20 mouse cellular contexts compared by ENCODE assay signal in genomic region chr1:37744650-37745259, GRCm38 (mm10). TPM values are rescaled to one million over a fixed set of nuclear protein-coding genes. Genes with fewer than 3 reads are reported as not detected.
DNase-seq lines count a peak whose midpoint lies in the region; ATAC-seq and TF ChIP-seq lines count a peak whose summit lies in the region.
"Had no signal": no experiment of that assay in that cellular context is flagged by ENCODE, and none has a peak within 500 bp of the region (broad histone marks: within the 10 kb centered on the region; RNA-seq: fewer than 3 reads in every experiment).

No protein-coding gene starts in this region.

- H3K27ac ChIP-seq in heart, adult 2 months: no peak overlapping the region
- H3K27ac ChIP-seq: embryonic facial prominence, embryonic 13.5 days; forebrain, embryonic 10.5 days; gastrocnemius, adult 2 months; liver, embryonic 15.5 days; midbrain, embryonic 13.5 days had no signal

- H3K79me2 ChIP-seq in heart, adult 2 months (replicated peaks; ENCODE audit: control insufficient read depth, insufficient read depth, low read length): no peaks in the 10 kb centered on the region

- intact Hi-C loops in heart, adult 2 months (cut with DNase I): no loop called here

- H3K9ac ChIP-seq in heart, adult 2 months (ENCODE audit: low read depth, low read length): no peak overlapping the region
- H3K9ac ChIP-seq: embryonic facial prominence, embryonic 13.5 days; liver, embryonic 15.5 days; midbrain, embryonic 13.5 days had no signal

- TF ChIP-seq POLR2A in heart, adult 2 months (IDR thresholded peaks at IDR 0.05; ENCODE audit: insufficient read depth, low read depth, low read length): no peak

- no peaks in the 10 kb centered on the region for H3K36me3 ChIP-seq in heart, adult 2 months (ENCODE audit: control insufficient read depth, insufficient read depth, low read length)
- H3K36me3 ChIP-seq: embryonic facial prominence, embryonic 13.5 days; forebrain, embryonic 10.5 days; liver, embryonic 15.5 days; midbrain, embryonic 13.5 days had no signal

- no peak for DNase-seq in frontal cortex, postnatal 25 days (ENCODE audit: low spot score in 2 of 2)
- DNase-seq in right cerebral cortex, adult 18-20 months: peak; percentile 49
- no peak for DNase-seq in right cerebral cortex, postnatal 36 days (ENCODE audit: low spot score in 2 of 2)
- peak; percentile 9 for DNase-seq in c-Kit-positive CD71-positive TER-119-positive erythroid progenitor cells, embryonic 14.5 days (ENCODE audit: low spot score)
- no peak for DNase-seq in kidney, postnatal 14 days
- DNase-seq in heart, adult 2 months: no peak
- DNase-seq: adrenal gland, postnatal 10 days; gastrocnemius, adult 2 months; heart, postnatal 36 days; kidney, adult 8-10 months; lung, postnatal 4 days; right cerebral cortex, postnatal 14 days; thymus, adult 2 months had no signal

- ATAC-seq in frontal cortex, adult (ENCODE audit: low TSS enrichment): peak; percentile 55
- ATAC-seq in megakaryocyte-erythroid progenitor cell, adult 5-6 weeks (replicated peaks; ENCODE audit: low FRiP score, low TSS enrichment, poor library complexity, severe bottlenecking): peak; percentile 87
- ATAC-seq: hindbrain, embryonic 16.5 days; midbrain, embryonic 13.5 days had no signal

- no peak for TF ChIP-seq EP300 in heart, adult 2 months (IDR thresholded peaks at IDR 0.05; ENCODE audit: insufficient read depth, low read depth, low read length)

- TF ChIP-seq CTCF in heart, adult 2 months (IDR thresholded peaks at IDR 0.05): no peak

- WGBS in heart, adult 2 months: 52% methylated on average over 9 of the region's 9 CpGs

- no peaks in the 10 kb centered on the region for H3K27me3 ChIP-seq in heart, adult 2 months (ENCODE audit: control insufficient read depth, insufficient read depth, low read length)
- H3K27me3 ChIP-seq: liver, embryonic 15.5 days; midbrain, embryonic 13.5 days had no signal

- H3K4me3 ChIP-seq in heart, adult 2 months: no peak overlapping the region
- H3K4me3 ChIP-seq: embryonic facial prominence, embryonic 13.5 days; forebrain, embryonic 10.5 days; gastrocnemius, adult 2 months; liver, embryonic 15.5 days; midbrain, embryonic 13.5 days had no signal

- no peaks in the 10 kb centered on the region for H3K4me1 ChIP-seq in heart, adult 2 months (ENCODE audit: control insufficient read depth, insufficient read depth, low read length)
- H3K4me1 ChIP-seq: liver, embryonic 15.5 days had no signal

RNA-seq across cellular contexts. Expression of gene 2010300C02Rik, which starts 24.9 kb away (rescaled TPM):
- not detected in 2 replicates for total RNA-seq in megakaryocyte-erythroid progenitor cell, adult 5-6 weeks (2014; fragmentation: Nextera tagmentation)
- total RNA-seq in megakaryocyte-erythroid progenitor cell, adult 5-6 weeks (2017): 0.05 and 0.15 TPM in 2 replicates
- under 1 TPM; 0.55 to 0.60 TPM for total RNA-seq in heart, adult 2 months (2021)
- 0.91 and 1.1 TPM in 2 replicates for polyA plus RNA-seq in heart, adult 2 months (2012; rRNA removed)

Comparison
In these comparisons a context has a peak if more than half of its experiments do, and no peak if none do; other contexts are left out.
1. DNase-seq: peak in right cerebral cortex, adult 18-20 months (single experiment) and c-Kit-positive CD71-positive TER-119-positive erythroid progenitor cells, embryonic 14.5 days (single experiment); none in frontal cortex, postnatal 25 days (0 of 2), right cerebral cortex, postnatal 36 days (0 of 2), kidney, postnatal 14 days (single experiment) and heart, adult 2 months (0 of 2).